Mouse (Mus musculus) kidney, embryonic 15.5 days (tissue): Measurements from ENCODE around the gene Zbtb33. TPM values are rescaled to one million over a fixed set of nuclear protein-coding genes. Genes with fewer than 3 reads are reported as not detected.
"Not testable (repeated sequence)": the region's sequence is repeated elsewhere in the genome, so short reads cannot be mapped to it uniquely, and the experiment has no call there.

Source experiments
- ATAC-seq: fragments of 200-750 bp; cut with Nextera tagmentation; replicated peaks from 2 replicates; pipeline ENCODE4 v1.8.0; 2017; ENCODE audit warnings: moderate TSS enrichment; ENCODE audit not compliant: low FRiP score
- H3K27ac ChIP-seq: fragments of 300-500 bp; sonication (generic); 2 replicates; pipeline ENCODE4 v1.5.1; 2015; ENCODE audit warnings: mild to moderate bottlenecking, inconsistent platforms
- H3K27me3 ChIP-seq: fragments of 300-500 bp; sonication (generic); 2 replicates; pipeline ENCODE4 v1.6.1; 2015; ENCODE audit warnings: inconsistent platforms
- H3K36me3 ChIP-seq: fragments of 300-500 bp; sonication (generic); 2 replicates; pipeline ENCODE4 v1.6.1; 2015; ENCODE audit warnings: inconsistent platforms
- H3K4me1 ChIP-seq: fragments of 300-500 bp; sonication (generic); 2 replicates; pipeline ENCODE4 v1.6.1; 2015; ENCODE audit warnings: inconsistent platforms
- H3K4me2 ChIP-seq: fragments of 300-500 bp; sonication (generic); 2 replicates; pipeline ENCODE4 v1.6.1; 2015; ENCODE audit warnings: moderate library complexity, mild to moderate bottlenecking, inconsistent platforms
- H3K4me3 ChIP-seq: fragments of 300-500 bp; sonication (generic); replicated peaks from 2 replicates; pipeline ENCODE4 v1.5.1; 2015; ENCODE audit warnings: mild to moderate bottlenecking, inconsistent platforms
- H3K9ac ChIP-seq: fragments of 300-500 bp; sonication (generic); 2 replicates; pipeline ENCODE4 v1.6.1; 2015; ENCODE audit warnings: mild to moderate bottlenecking, inconsistent platforms
- H3K9me3 ChIP-seq: fragments of 300-500 bp; sonication (generic); replicated peaks from 2 replicates; pipeline ENCODE4 v1.6.1; 2016; ENCODE audit warnings: inconsistent platforms
- WGBS: fragments of 180-500 bp; shearing (Covaris S2); methylation state at CpG from one replicate; pipeline ENCODE4 v1.1.7; 2015; ENCODE audit warnings: mixed read lengths; 5-methylcytosine and 5-hydroxymethylcytosine counted together
- polyA plus RNA-seq: library from polyadenylated mRNA; unstranded; fragments of >200 nt; fragmentation: Nextera tagmentation; extraction: Ambion mirVana; gene quantifications from 2 replicates; pipeline ENCODE4 v1.2.1, GENCODE M21; 2015

The Zbtb33 gene
- polyA plus RNA-seq: 4.0 and 4.7 TPM in 2 replicates

DNA sequence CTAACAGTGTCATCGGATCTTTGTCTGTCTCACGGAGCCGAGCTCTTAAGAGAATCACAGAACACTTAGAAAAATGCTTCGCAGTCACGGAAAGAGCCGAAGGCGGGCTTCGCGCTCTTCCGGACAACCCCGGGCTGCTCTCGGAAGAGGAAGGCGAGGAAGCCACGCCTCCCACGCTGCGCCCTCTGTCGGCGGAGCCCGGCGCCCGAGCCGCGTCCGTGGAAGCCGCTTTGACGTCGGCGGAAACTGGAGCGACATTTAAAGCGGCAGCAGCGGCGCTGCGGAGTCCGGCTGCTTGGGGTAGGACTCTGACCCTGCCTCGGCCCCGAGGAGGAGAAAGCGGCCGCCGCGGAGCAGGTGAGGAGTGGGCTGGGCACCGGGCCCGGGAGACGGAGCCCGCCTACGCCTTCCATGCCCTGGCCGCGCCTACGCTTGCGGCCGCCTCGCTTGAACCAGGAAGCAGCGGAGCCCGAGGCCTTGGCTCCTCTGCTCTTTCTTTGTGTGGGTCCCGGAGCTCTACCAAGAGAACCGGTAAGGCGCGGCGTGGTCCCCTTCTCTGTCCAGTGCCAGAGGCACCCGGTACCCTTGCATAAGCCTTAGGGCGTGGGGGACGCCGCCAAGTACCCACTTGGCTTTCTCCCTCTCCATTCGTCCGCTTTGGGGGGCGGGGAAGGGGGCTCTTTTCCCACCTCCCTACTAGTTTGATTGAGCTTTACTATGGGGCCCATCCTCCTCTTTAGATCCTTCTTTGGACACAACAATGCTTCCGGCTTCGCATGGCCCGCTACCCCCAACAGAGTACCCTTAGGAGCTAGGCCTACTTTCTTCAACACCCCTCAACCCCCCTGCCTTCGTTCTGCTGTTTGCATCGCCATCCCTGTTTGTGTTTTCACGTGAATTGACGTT is at the start of gene Zbtb33:
Gene Zbtb33 (plus strand): TSS at position 242 of the 906 bp plus-strand sequence.
- no peaks in the 10 kb centered on the region for H3K27me3 ChIP-seq
- H3K4me2 ChIP-seq: peak within 1 kb of the TSS; percentile 61
- peaks cover 4% of the 10 kb centered on the region; the same call in 1 of the 2 replicates for H3K4me1 ChIP-seq
- H3K9ac ChIP-seq: peak within 1 kb of the TSS; percentile 62
- peak within 1 kb of the TSS; percentile 86 for H3K27ac ChIP-seq
- no peaks in the 10 kb centered on the region for H3K9me3 ChIP-seq
- peak; percentile 97 for ATAC-seq
- 19% methylated on average over 69 of the region's 72 CpGs for WGBS
- peak within 1 kb of the TSS; percentile 67 for H3K4me3 ChIP-seq
- H3K36me3 ChIP-seq: peaks cover 15% of the 10 kb centered on the region

DNA sequence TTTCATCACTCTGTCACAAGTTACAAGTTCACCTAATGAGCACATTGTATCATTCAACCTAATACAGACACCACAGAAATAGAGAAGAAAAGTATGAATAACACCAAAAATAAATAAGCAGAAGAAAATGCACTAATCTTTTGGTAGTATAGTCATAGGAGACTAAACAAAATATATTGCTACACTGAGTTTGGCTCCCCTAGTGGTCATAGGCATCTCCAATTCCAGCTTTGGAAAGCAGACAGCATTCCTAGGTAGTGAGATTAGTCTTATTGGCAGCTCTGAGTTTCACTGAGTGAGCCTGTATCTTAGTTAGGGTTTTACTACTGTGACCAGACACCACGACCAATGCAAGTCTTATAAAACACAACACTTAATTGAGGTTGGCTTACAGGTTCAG is 30.5 kb upstream of the Zbtb33 start:
- no peak overlapping the region for H3K4me2 ChIP-seq
- no peaks in the 10 kb centered on the region for H3K9me3 ChIP-seq
- no peaks in the 10 kb centered on the region for H3K4me1 ChIP-seq
- H3K4me3 ChIP-seq: no peak overlapping the region
- H3K27ac ChIP-seq: no peak overlapping the region
- ATAC-seq: no peak
- 69% methylated on average over 1 of the region's 1 CpGs for WGBS
- no peaks in the 10 kb centered on the region for H3K27me3 ChIP-seq
- no peak overlapping the region for H3K9ac ChIP-seq
- H3K36me3 ChIP-seq: no peaks in the 10 kb centered on the region

DNA sequence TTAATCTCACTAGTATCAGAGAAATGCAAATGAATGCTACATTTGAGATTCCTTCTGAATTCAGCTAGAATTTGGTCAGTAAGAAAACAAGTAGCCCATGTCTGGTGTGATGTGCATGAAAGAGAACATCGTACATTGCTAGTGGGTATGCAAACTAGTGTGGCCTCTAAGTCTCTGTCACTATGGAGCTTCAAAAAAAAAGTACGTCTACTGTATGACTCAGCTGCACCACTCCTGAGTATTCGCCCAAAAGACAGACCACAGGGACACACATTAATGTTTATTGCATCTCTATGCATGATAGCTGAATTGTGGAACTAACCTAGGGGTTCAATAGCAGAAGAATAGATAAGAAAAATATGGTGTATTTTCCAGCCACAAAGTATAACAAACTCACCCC is 24.3 kb upstream of the Zbtb33 start:
- no peak overlapping the region for H3K4me3 ChIP-seq
- WGBS: 90% methylated on average over 3 of the region's 3 CpGs
- H3K27me3 ChIP-seq: no peaks in the 10 kb centered on the region
- no peaks in the 10 kb centered on the region for H3K4me1 ChIP-seq
- ATAC-seq: no peak
- no peak overlapping the region for H3K27ac ChIP-seq
- H3K9me3 ChIP-seq: no peaks in the 10 kb centered on the region
- H3K4me2 ChIP-seq: no peak overlapping the region
- H3K36me3 ChIP-seq: no peaks in the 10 kb centered on the region
- H3K9ac ChIP-seq: no peak overlapping the region

DNA sequence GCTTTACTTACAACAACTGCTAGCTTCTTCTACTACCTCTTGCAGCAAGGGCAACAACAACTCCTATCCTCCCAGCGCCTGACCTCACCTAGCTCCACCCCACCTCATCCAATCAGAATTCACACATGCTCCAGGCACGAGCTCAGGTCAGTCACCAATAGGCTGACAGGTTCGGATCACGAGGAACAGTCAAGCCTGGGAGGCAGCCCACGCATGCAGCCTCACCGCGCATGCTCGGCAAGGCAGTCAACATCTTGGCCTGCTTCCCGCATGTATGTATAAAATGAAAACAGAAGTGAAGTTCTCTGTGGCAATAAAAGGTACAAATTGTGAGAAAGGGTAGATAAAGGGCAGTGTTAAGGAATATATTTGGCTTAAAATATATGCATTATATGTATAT is 23.5 kb upstream of the Zbtb33 start:
- Histone ChIP-seq H3K4me1 (no peaks in the 10 kb centered on the region), H3K27ac (no peak overlapping the region), H3K9me3 (no peaks in the 10 kb centered on the region), H3K4me2 (no peak overlapping the region), H3K4me3 (no peak overlapping the region), H3K27me3 (no peaks in the 10 kb centered on the region), H3K9ac (no peak overlapping the region), H3K36me3 (no peaks in the 10 kb centered on the region)
- ATAC-seq: no peak
- 76% methylated on average over 9 of the region's 9 CpGs for WGBS

DNA sequence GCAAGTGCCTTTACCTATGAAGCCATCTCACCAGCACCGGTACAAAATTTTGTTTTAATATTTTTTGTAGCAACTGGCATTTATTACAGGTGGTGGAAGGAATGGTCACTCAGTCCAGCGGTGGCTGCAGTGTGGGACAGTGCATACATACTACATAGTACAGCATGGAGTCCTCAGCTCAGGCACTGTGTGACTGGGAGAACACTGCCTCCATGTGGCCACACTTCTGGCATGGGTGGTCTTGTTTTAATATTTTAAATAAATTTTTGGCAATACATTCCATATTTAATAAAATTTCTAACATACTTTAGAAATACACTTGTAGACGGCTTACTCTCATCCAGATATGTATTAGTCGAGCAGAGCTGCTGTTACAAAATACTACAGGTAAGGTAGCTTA is 23.0 kb upstream of the Zbtb33 start:
- no peaks in the 10 kb centered on the region for H3K9me3 ChIP-seq
- no peak for ATAC-seq
- WGBS: 84% methylated on average over 4 of the region's 4 CpGs
- no peak overlapping the region for H3K4me3 ChIP-seq
- H3K27me3 ChIP-seq: no peaks in the 10 kb centered on the region
- no peak overlapping the region for H3K4me2 ChIP-seq
- no peak overlapping the region for H3K9ac ChIP-seq
- H3K4me1 ChIP-seq: no peaks in the 10 kb centered on the region
- no peak overlapping the region for H3K27ac ChIP-seq
- H3K36me3 ChIP-seq: no peaks in the 10 kb centered on the region

DNA sequence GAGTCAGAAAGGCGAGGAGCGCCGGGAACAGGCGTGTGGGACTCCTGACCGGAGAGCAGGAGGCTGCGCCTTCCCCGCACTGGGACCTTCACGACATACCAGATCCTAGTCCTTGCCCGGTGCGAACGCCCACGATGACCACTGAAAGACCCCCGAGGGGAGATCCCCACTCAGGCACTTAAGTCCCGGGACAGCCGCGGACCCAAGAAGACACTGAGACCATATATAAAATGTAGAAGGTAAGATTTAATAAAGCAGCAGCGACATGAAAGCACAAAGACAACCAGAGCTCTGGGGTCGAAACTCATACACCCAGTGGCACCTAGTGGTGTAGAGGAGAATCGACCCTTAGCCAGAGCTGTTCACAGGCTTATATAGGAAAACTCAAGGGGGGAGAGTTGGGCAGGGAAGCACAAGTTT is 9.7 kb upstream of the Zbtb33 start:
- H3K36me3 ChIP-seq, H3K27me3 ChIP-seq, H3K9ac ChIP-seq, H3K9me3 ChIP-seq, H3K4me1 ChIP-seq, H3K27ac ChIP-seq: not testable (repeated sequence)
- Histone ChIP-seq H3K4me3 (peak overlapping the region; percentile 36), H3K4me2 (peak overlapping the region; percentile 78)
- WGBS: 35% methylated on average over 19 of the region's 19 CpGs
- peak; percentile 67; the same call in 1 of the 2 replicates for ATAC-seq

DNA sequence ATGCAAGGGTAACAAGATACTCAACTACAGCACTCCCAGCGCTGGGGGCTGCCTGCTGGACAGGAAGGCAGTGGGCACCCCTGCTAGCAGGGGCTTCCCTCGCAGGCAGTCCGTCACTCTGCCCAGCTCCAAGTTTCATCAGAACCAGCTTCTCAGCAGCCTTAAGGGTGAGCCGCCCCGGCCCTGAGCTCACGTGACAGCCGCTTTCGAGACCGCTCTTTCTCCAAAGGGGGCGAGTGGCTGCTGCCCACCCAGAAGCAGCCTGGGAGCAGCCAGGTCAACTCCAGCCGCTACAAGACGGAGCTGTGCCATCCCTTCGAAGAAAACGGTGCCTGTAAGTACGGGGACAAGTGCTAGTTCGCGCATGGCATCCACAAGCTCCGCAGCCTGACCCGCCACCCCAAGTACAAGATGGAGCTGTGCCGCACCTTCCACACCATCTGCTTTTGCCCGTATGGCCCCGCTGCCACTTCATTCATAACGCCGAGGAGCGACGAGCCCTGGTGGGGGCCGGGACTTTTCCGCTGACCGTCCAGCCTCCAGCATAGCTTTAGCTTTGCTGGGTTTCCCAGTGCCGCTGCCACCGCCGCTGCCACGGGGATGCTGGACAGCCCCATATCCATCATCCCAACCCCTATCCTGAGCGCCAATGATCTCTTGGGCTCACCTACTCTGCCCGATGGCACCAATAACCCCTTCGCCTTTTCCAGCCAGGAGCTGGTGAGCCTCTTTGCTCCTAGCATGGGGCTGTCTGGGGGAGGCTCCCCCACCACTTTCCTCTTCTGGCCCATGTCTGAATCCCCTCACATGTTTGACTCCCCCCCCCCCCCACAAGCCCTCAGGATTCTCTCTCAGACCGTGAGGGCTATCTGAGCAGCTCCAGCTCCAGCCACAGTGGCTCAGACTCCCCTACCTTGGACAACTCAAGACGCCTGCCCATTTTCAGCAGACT is 8.7 kb upstream of the Zbtb33 start:
- H3K4me3 ChIP-seq: peak overlapping the region; percentile 48
- H3K27ac ChIP-seq: 0 out of 2 replicates have a peak overlapping the region, but pooled peaks have one; percentile 9
- H3K36me3 ChIP-seq: no peaks in the 10 kb centered on the region
- peak overlapping the region; percentile 78 for H3K4me2 ChIP-seq
- no peaks in the 10 kb centered on the region for H3K27me3 ChIP-seq
- H3K9ac ChIP-seq: peak overlapping the region; percentile 29; the same call in 1 of the 2 replicates
- ATAC-seq: peak; percentile 76
- no peaks in the 10 kb centered on the region for H3K4me1 ChIP-seq
- peaks cover 3% of the 10 kb centered on the region; the same call in 1 of the 2 replicates for H3K9me3 ChIP-seq
- WGBS: 19% methylated on average over 37 of the region's 38 CpGs

DNA sequence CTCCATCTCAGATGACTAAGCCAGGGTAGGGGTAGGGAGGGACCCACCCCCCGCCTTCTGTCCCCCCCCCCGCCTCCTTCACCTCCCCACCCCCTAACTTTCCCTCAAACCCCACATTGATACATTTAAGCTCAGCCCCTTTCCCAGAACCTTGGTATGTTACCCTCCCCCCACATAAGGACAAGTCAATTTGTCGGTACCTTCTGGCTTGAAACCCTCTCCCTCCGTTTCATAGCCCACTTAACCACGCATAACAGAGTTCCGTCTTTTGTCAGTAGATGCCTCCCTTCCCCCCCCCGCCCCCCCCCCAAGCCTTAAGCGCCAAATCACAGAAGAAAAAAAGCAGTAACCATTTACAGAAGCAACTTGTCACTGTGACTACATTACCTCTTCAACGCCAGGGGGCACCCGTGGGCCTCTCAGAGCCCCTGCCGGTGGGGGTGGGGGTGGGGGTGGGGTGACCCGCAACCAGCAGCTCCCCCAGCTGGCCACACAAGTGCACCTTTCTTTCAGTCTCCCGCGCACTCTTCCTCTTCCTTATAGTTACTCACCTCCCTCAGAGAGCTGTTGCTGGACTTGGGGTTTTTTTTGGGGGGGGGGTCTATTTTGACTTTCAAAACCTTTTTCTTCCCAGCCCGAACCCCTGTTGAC is 7.9 kb upstream of the Zbtb33 start:
- H3K9me3 ChIP-seq: peaks cover 3% of the 10 kb centered on the region; the same call in 1 of the 2 replicates
- peak overlapping the region; percentile 48 for H3K4me3 ChIP-seq
- H3K4me1 ChIP-seq: no peaks in the 10 kb centered on the region
- H3K27ac ChIP-seq: no peak overlapping the region
- WGBS: 15% methylated on average over 12 of the region's 15 CpGs
- peak overlapping the region; percentile 78 for H3K4me2 ChIP-seq
- peak; percentile 66 for ATAC-seq
- no peaks in the 10 kb centered on the region for H3K36me3 ChIP-seq
- no peak overlapping the region for H3K9ac ChIP-seq
- H3K27me3 ChIP-seq: no peaks in the 10 kb centered on the region

DNA sequence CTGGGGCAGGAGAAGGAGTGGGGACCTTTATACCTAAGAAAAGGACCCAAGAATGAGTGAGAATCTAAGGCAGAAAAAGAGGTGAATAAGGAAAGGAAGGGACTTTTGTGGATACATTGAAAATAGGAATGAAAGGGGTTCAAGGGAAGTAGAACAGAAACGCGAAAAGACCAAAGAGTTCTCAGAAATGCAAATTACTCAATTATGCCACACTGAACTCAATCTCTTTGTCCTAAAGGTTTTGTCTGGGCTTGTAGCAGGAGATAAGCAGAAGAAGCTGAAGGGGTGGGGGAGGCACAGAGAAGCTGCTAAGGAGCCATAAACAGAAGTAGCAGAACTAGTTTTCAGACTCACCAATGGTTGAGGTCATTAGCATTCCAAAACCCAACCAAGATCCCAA is 4.1 kb upstream of the Zbtb33 start:
- WGBS: 51% methylated on average over 2 of the region's 2 CpGs

DNA sequence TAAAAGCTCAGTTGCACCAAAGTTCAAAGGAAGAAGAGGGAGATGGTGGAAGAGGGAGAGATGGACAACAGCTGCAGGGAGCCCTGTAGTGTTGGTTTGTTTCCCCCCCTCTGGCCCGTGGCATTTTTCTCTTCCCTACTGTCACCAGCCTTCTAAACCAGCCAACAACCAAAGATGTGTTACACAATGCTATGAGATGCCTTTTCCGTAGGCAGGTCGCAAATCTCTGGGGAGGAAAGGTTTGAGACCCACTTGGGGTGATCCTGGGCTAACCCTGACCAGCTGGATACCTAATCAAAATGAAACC is 818 bp downstream of the Zbtb33 start:
- H3K27ac ChIP-seq: peak overlapping the region; percentile 86
- H3K4me2 ChIP-seq: peak overlapping the region; percentile 61
- H3K36me3 ChIP-seq: peaks cover 15% of the 10 kb centered on the region
- peak overlapping the region; percentile 67 for H3K4me3 ChIP-seq
- no peaks in the 10 kb centered on the region for H3K27me3 ChIP-seq
- H3K9ac ChIP-seq: peak overlapping the region; percentile 62
- WGBS: 31% methylated on average over 3 of the region's 3 CpGs
- ATAC-seq: 0 out of 2 replicates have a peak, but pooled peaks have one; percentile 12
- peaks cover 4% of the 10 kb centered on the region; the same call in 1 of the 2 replicates for H3K4me1 ChIP-seq
- H3K9me3 ChIP-seq: no peaks in the 10 kb centered on the region

More for the DNA sequence above, 4.1 kb upstream of the Zbtb33 start:
- no peaks in the 10 kb centered on the region for H3K27me3 ChIP-seq
- no peak overlapping the region for H3K4me3 ChIP-seq
- H3K9ac ChIP-seq: no peak overlapping the region
- H3K9me3 ChIP-seq: no peaks in the 10 kb centered on the region
- no peak overlapping the region for H3K27ac ChIP-seq
- no peak overlapping the region for H3K4me2 ChIP-seq
- ATAC-seq: no peak
- H3K36me3 ChIP-seq: no peaks in the 10 kb centered on the region
- H3K4me1 ChIP-seq: no peaks in the 10 kb centered on the region

DNA sequence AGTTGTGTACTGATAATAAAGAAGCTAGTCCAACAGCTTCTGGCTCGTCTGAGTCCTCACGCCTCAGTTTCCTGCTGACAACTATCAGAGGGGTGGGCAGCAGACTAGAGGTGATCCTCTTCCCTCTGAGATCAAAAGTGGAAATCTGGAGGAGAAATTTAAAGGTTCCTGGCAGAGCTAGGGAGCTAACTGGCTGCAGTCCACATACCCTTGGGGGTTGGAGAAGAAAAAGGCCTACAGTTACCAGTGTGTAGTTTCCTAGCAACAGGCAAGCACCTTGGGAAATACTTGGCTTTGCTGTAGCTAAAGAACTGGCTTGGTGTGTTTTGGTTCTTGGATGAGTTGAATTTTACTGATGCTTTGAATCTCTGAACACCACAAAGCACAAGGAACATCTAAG is 12.2 kb downstream of the Zbtb33 start:
- no peaks in the 10 kb centered on the region for H3K4me1 ChIP-seq
- no peaks in the 10 kb centered on the region for H3K9me3 ChIP-seq
- no peaks in the 10 kb centered on the region for H3K27me3 ChIP-seq
- H3K27ac ChIP-seq: no peak overlapping the region
- no peaks in the 10 kb centered on the region for H3K36me3 ChIP-seq
- no peak overlapping the region for H3K4me2 ChIP-seq
- WGBS: 73% methylated on average over 2 of the region's 2 CpGs
- no peak overlapping the region for H3K9ac ChIP-seq
- no peak for ATAC-seq
- no peak overlapping the region for H3K4me3 ChIP-seq
